Mouse (Mus musculus): ENCODE data around the gene Exoc3l2.

The Exoc3l2 gene

DNA sequence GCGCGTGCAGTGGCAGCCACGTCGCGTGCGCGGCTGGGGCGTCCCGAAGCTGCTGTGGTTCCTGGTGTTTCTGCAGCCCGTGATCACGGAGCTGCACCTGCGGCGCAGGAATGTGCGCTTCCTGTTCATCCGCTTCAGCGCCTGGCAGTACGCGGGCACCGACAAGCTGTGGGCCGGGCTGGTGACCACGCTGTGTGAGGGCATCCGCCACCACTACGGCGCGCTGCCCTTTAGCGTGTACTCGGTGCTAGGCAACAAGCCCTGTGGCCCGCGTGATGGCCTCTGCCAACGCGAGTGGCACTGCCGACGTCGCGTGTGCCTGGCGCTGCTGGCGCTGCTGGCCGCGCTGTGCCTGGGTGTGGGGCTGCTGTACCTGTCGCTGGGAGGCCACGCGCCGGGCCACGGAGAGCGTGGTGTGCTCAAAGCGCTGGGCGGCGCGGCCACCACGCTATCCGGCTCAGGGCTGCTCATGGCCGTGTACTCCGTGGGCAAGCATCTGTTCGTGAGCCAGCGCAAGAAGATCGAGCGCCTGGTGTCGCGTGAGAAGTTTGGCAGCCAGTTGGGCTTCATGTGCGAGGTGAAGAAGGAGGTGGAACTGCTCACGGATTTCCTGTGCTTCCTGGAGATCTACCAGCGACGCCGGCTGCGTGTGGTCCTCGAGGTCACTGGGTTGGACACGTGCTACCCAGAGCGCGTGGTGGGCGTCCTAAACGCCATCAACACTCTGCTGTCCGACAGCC, 60.1 kb downstream of the Exoc3l2 start:
- no peak for DNase-seq (ENCODE audit: low read depth)

DNA sequence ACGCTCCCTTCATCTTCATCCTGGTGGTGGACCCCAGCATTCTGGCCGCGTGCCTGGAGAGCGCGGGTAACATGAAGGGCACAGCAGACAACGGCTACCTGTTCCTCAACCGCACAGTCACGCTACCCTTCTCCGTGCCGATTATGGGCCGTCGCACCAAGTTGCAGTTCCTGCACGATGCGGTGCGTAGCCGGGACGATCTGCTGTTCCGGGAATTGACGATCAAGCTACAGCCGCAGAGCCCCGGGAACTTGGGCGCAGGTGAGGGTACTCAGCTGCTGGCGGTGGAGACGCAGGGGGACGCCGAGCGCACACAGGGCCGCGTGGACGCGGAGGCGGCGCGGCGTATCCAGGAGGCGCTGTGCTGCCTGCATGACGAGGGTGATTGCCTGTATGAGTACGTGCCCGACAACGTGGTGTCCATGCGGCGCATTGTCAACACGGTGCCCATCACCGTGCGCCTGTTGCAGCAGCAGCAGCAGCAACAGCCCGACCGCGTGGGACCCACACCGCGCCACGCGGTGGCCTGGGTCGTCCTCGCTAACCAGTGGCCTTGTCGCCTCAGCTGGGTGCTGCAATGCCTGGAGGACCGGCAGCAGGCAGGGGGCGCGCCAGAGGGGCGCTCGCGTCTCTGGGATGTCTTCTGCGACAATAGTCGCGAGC, 60.8 kb downstream of the Exoc3l2 start:
- no peak for DNase-seq (ENCODE audit: low read depth)

GRCm38 (mm10) chr7:19524420-19525104, 61.4 kb downstream of the Exoc3l2 start:
- DNase-seq (ENCODE audit: low read depth): no peak

DNA sequence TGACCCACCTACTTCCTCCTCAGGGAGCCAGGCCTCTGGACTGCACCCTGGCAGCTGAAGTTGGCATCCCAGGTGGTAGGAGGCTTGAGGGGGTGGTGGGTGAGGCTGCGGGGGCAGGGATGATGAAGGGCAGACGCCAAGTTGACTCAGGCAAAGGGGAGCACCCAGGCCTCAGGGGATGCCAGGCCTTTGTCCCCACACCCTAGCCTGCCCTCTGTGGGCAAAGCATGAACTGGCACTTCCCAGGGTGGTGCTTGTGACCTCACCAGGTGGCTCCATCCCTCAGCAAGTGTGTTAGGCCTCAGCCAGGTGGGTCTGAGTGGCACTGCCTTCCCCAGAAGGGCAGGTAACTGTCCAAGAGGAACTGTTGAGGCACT, 62.0 kb downstream of the Exoc3l2 start:
- DNase-seq (ENCODE audit: low read depth): no peak

DNA sequence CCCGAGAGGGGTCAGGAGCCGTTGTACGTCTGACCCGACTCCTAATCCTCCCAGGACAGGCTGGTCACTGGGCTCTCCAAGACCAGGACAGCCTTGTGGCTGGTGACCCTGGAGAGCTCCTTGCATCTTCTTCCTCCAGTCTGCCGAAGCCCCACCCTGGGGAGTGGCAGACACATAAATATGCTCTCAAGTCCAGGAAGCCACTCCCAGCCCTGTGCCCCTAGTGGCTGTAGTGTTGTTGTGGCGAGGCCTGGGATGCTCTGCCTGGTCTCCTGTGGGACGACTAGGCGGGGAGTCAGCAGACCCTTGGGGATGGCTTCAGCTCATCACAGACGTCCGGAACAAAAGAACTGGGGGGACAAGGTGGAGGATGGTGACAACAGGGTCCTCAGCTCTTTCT, 67.9 kb downstream of the Exoc3l2 start:
- DNase-seq (ENCODE audit: low read depth): no peak

- DNase-seq (ENCODE audit: low read depth): no peak
These were observed 69.1 kb downstream of the Exoc3l2 start for GRCm38 (mm10) chr7:19532240-19532639.

DNA sequence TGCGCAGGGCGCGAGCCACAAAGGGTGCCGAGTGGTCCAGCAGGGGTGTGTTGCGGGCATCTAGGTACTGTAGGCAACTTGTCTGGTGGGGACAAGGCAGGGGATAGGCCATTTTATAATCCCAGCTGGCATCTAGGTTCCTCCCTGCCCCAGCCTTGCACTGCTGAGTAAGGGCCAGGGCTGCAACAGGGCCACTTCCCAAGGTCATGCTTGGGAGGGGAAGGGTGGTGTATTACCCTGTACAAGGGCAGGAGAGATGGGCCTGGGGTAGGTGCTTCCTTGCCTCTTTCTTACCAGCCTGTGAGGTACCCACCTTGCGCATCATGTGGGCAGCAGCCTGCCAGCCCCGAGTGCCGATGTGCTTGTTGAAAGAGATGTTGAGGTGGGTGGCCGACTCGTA, 71.5 kb downstream of the Exoc3l2 start:
- no peak for DNase-seq (ENCODE audit: low read depth)

GRCm38 (mm10) chr7:19540771-19541566, 77.8 kb downstream of the Exoc3l2 start:
- DNase-seq (ENCODE audit: low read depth): no peak

- DNase-seq (ENCODE audit: low read depth): no peak
These were observed 78.6 kb downstream of the Exoc3l2 start for GRCm38 (mm10) chr7:19541681-19542154.

GRCm38 (mm10) chr7:19542155-19542691, 79.1 kb downstream of the Exoc3l2 start:
- DNase-seq (ENCODE audit: low read depth): no peak

- DNase-seq (ENCODE audit: low read depth): no peak
These were observed 80.5 kb downstream of the Exoc3l2 start for GRCm38 (mm10) chr7:19543584-19543983.

GRCm38 (mm10) chr7:19546007-19546406, 82.9 kb downstream of the Exoc3l2 start:
- no peak for DNase-seq (ENCODE audit: low read depth)
